Comparison of ENCODE assay signal across 18 mouse cellular contexts in the genomic region with DNA sequence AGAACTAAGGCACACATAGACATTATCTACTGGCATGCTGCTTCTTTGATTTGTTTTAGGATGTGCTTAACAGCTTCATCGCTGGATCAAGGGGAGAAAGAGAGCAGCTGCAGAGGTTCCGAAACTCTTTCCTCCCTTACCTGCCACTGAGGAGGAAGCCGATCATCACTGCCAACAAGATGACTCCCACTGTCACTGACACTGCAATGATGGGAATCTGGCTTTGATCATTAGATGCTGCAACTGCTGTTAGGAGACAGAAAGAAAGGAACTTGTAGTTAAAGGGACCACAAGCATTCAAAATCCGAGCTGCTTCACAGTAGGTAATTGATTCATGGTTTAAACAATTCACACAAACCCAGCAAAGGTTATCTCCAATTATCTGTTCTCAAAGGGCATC.
"Had no signal": no experiment of that assay in that cellular context is flagged by ENCODE, and none has a peak within 500 bp of the region (broad histone marks: within the 10 kb centered on the region; RNA-seq: fewer than 3 reads in every experiment).

No protein-coding gene starts in this region.

- H3K27me3 ChIP-seq: liver, embryonic 15.5 days; lung, embryonic 15.5 days; megakaryocyte, embryonic 14.5 days; neural tube, embryonic 12.5 days; stomach, embryonic 15.5 days had no signal

- H3K36me3 ChIP-seq: liver, embryonic 15.5 days; lung, embryonic 15.5 days; neural tube, embryonic 12.5 days; stomach, embryonic 15.5 days had no signal

- H3K4me1 ChIP-seq: liver, embryonic 15.5 days; lung, embryonic 15.5 days; megakaryocyte, embryonic 14.5 days; neural tube, embryonic 12.5 days; stomach, embryonic 15.5 days had no signal

- H3K9me3 ChIP-seq: liver, embryonic 15.5 days; lung, embryonic 15.5 days; megakaryocyte, embryonic 14.5 days; neural tube, embryonic 12.5 days; stomach, embryonic 15.5 days had no signal

- DNase-seq: liver, postnatal 0 days; lung, adult 2 months; lung, postnatal 14 days; lung, postnatal 36 days; right cerebral cortex, postnatal 14 days; thymus, adult 2 months; thymus, postnatal 25 days; thymus, postnatal 4 days had no signal

- H3K4me2 ChIP-seq: liver, embryonic 15.5 days; lung, embryonic 15.5 days; midbrain, embryonic 11.5 days; neural tube, embryonic 12.5 days; stomach, embryonic 15.5 days had no signal

- H3K27ac ChIP-seq: liver, embryonic 15.5 days; lung, embryonic 15.5 days; macrophage; neural tube, embryonic 12.5 days; stomach, embryonic 15.5 days; stomach, postnatal 0 days had no signal

- ATAC-seq: liver, postnatal 0 days; lung, postnatal 0 days; midbrain, embryonic 16.5 days had no signal

- H3K4me3 ChIP-seq: liver, embryonic 15.5 days; lung, embryonic 15.5 days; megakaryocyte, embryonic 14.5 days; neural tube, embryonic 12.5 days; stomach, embryonic 15.5 days had no signal

- H3K9ac ChIP-seq: liver, embryonic 15.5 days; liver, postnatal 0 days; lung, embryonic 15.5 days; neural tube, embryonic 12.5 days; stomach, embryonic 15.5 days had no signal
